Mouse (Mus musculus): ENCODE measurements around the gene Olfr533.

- TF ChIP-seq CTCF (IDR thresholded peaks at IDR 0.05; ENCODE audit: insufficient read depth, low read length) (no peak), POLR2A (IDR thresholded peaks at IDR 0.05; ENCODE audit: borderline replicate concordance, extremely low read depth, low read depth, low read length) (no peak)
These were observed 31.5 kb downstream of the Olfr533 start for GRCm38 (mm10) chr7:140494702-140495101.
